Mouse (Mus musculus): ENCODE results near the gene Fam166a. TPM values are rescaled to one million over a fixed set of nuclear protein-coding genes. Genes with fewer than 3 reads are reported as not detected.
A peak's percentile ranks its signal among the peaks of the same experiment; 100 is the strongest.

The Fam166a gene
- total and polyA plus RNA-seq, 2 experiments from 2014 or later = not detected

GRCm38 (mm10) chr2:25172629-25173028, 45.9 kb upstream of the Fam166a start:
- DNase-seq (ENCODE audit: low spot score) (no peak), ATAC-seq (ENCODE audit: insufficient read depth, low read depth) (no peak)
- Histone ChIP-seq H3K9ac (replicated peaks; ENCODE audit: low read depth, low read length) (no peak overlapping the region), H3K4me3 (ENCODE audit: low read depth, low read length) (no peak overlapping the region), H3K9me3 (replicated peaks; ENCODE audit: control insufficient read depth, low read length) (no peaks in the 10 kb centered on the region), H3K27ac (ENCODE audit: low read depth) (no peak overlapping the region), H3K36me3 (replicated peaks; ENCODE audit: control insufficient read depth, insufficient read depth, low read length) (no peaks in the 10 kb centered on the region), H3K4me1 (ENCODE audit: control insufficient read depth, insufficient read depth) (peaks cover 29% of the 10 kb centered on the region), H3K27me3 (ENCODE audit: control insufficient read depth, insufficient read depth, low read length) (no peaks in the 10 kb centered on the region), H3K4me2 (ENCODE audit: low read depth, low read length) (no peak overlapping the region)
- TF ChIP-seq EP300 (IDR thresholded peaks at IDR 0.05; ENCODE audit: low read depth) (no peak), CTCF (IDR thresholded peaks at IDR 0.05; ENCODE audit: low read depth) (no peak)
- WGBS = 67% methylated on average over 8 of the region's 8 CpGs

- no peaks in the 10 kb centered on the region for H3K36me3 ChIP-seq (replicated peaks; ENCODE audit: control insufficient read depth, insufficient read depth, low read length)
- no peak overlapping the region for H3K4me2 ChIP-seq (ENCODE audit: low read depth, low read length)
- H3K4me1 ChIP-seq (ENCODE audit: control insufficient read depth, insufficient read depth) = peaks cover 34% of the 10 kb centered on the region
These were observed 44.7 kb upstream of the Fam166a start for GRCm38 (mm10) chr2:25173821-25174220.

GRCm38 (mm10) chr2:25174866-25175689, 43.5 kb upstream of the Fam166a start:
- Histone ChIP-seq H3K4me2 (ENCODE audit: low read depth, low read length) (no peak overlapping the region), H3K36me3 (replicated peaks; ENCODE audit: control insufficient read depth, insufficient read depth, low read length) (no peaks in the 10 kb centered on the region), H3K27me3 (ENCODE audit: control insufficient read depth, insufficient read depth, low read length) (0 out of 2 replicates have a peak, but pooled peaks cover 4% of the 10 kb centered on the region), H3K9ac (replicated peaks; ENCODE audit: low read depth, low read length) (no peak overlapping the region), H3K4me1 (ENCODE audit: control insufficient read depth, insufficient read depth) (peaks cover 27% of the 10 kb centered on the region), H3K9me3 (replicated peaks; ENCODE audit: control insufficient read depth, low read length) (no peaks in the 10 kb centered on the region), H3K27ac (ENCODE audit: low read depth) (no peak overlapping the region), H3K4me3 (ENCODE audit: low read depth, low read length) (no peak overlapping the region)
- TF ChIP-seq CTCF (IDR thresholded peaks at IDR 0.05; ENCODE audit: low read depth) (no peak), EP300 (IDR thresholded peaks at IDR 0.05; ENCODE audit: low read depth) (no peak)
- no peak for ATAC-seq (ENCODE audit: insufficient read depth, low read depth)
- no peak for DNase-seq (ENCODE audit: low spot score)
- 69% methylated on average over 7 of the region's 7 CpGs for WGBS

More at GRCm38 (mm10) chr2:25173821-25174220, 44.7 kb upstream of the Fam166a start:
- Histone ChIP-seq H3K4me3 (ENCODE audit: low read depth, low read length) (no peak overlapping the region), H3K27me3 (ENCODE audit: control insufficient read depth, insufficient read depth, low read length) (no peaks in the 10 kb centered on the region), H3K9ac (replicated peaks; ENCODE audit: low read depth, low read length) (no peak overlapping the region), H3K9me3 (replicated peaks; ENCODE audit: control insufficient read depth, low read length) (no peaks in the 10 kb centered on the region), H3K27ac (ENCODE audit: low read depth) (no peak overlapping the region)
- TF ChIP-seq EP300 (IDR thresholded peaks at IDR 0.05; ENCODE audit: low read depth) (no peak), CTCF (IDR thresholded peaks at IDR 0.05; ENCODE audit: low read depth) (no peak)
- ATAC-seq (ENCODE audit: insufficient read depth, low read depth) (no peak), DNase-seq (ENCODE audit: low spot score) (no peak)
- WGBS = 94% methylated on average over 4 of the region's 4 CpGs

GRCm38 (mm10) chr2:25175690-25176078, 42.9 kb upstream of the Fam166a start:
- no peak for DNase-seq (ENCODE audit: low spot score)
- no peak overlapping the region for H3K9ac ChIP-seq (replicated peaks; ENCODE audit: low read depth, low read length)
- H3K9me3 ChIP-seq (replicated peaks; ENCODE audit: control insufficient read depth, low read length) = no peaks in the 10 kb centered on the region
- no peaks in the 10 kb centered on the region for H3K36me3 ChIP-seq (replicated peaks; ENCODE audit: control insufficient read depth, insufficient read depth, low read length)
- H3K27ac ChIP-seq (ENCODE audit: low read depth) = peak overlapping the region; percentile 77; the same call in 1 of the 2 replicates
- 0 out of 2 replicates have a peak, but pooled peaks cover 6% of the 10 kb centered on the region for H3K27me3 ChIP-seq (ENCODE audit: control insufficient read depth, insufficient read depth, low read length)
- TF ChIP-seq CTCF (IDR thresholded peaks at IDR 0.05; ENCODE audit: low read depth) (no peak), EP300 (IDR thresholded peaks at IDR 0.05; ENCODE audit: low read depth) (no peak)
- WGBS = 78% methylated on average over 4 of the region's 4 CpGs
- peaks cover 27% of the 10 kb centered on the region for H3K4me1 ChIP-seq (ENCODE audit: control insufficient read depth, insufficient read depth)
- no peak overlapping the region for H3K4me3 ChIP-seq (ENCODE audit: low read depth, low read length)
- H3K4me2 ChIP-seq (ENCODE audit: low read depth, low read length) = no peak overlapping the region
- no peak for ATAC-seq (ENCODE audit: insufficient read depth, low read depth)

GRCm38 (mm10) chr2:25176573-25176972, 42.0 kb upstream of the Fam166a start:
- Histone ChIP-seq H3K9me3 (replicated peaks; ENCODE audit: control insufficient read depth, low read length) (no peaks in the 10 kb centered on the region), H3K4me2 (ENCODE audit: low read depth, low read length) (peak overlapping the region; percentile 22; the same call in 1 of the 2 replicates)
- DNase-seq (ENCODE audit: low spot score) = no peak

More at GRCm38 (mm10) chr2:25176573-25176972, 42.0 kb upstream of the Fam166a start:
- Histone ChIP-seq H3K4me3 (ENCODE audit: low read depth, low read length) (no peak overlapping the region), H3K27me3 (ENCODE audit: control insufficient read depth, insufficient read depth, low read length) (0 out of 2 replicates have a peak, but pooled peaks cover 6% of the 10 kb centered on the region), H3K4me1 (ENCODE audit: control insufficient read depth, insufficient read depth) (peaks cover 30% of the 10 kb centered on the region), H3K9ac (replicated peaks; ENCODE audit: low read depth, low read length) (no peak overlapping the region), H3K36me3 (replicated peaks; ENCODE audit: control insufficient read depth, insufficient read depth, low read length) (no peaks in the 10 kb centered on the region), H3K27ac (ENCODE audit: low read depth) (peak overlapping the region; percentile 77)
- no peak for TF ChIP-seq CTCF (IDR thresholded peaks at IDR 0.05; ENCODE audit: low read depth)
- no peak for TF ChIP-seq EP300 (IDR thresholded peaks at IDR 0.05; ENCODE audit: low read depth)
- 35% methylated on average over 6 of the region's 6 CpGs for WGBS
- no peak for ATAC-seq (ENCODE audit: insufficient read depth, low read depth)
